Mouse (Mus musculus) embryonic facial prominence, embryonic 12.5 days (tissue): ENCODE measurements around the gene Kifc3. TPM values are rescaled to one million over a fixed set of nuclear protein-coding genes. Genes with fewer than 3 reads are reported as not detected.
A peak's percentile ranks its signal among the peaks of the same experiment; 100 is the strongest.

Source experiments
- ATAC-seq: fragments of 200-750 bp; cut with Nextera tagmentation; 2 replicates; pipeline ENCODE4 v1.8.0; 2017; ENCODE audit not compliant: insufficient number of reproducible peaks, insufficient read depth, low FRiP score, low TSS enrichment
- H3K27ac ChIP-seq: fragments of 300-500 bp; sonication (generic); 2 replicates; pipeline ENCODE4 v1.5.1; 2016; ENCODE audit warnings: mild to moderate bottlenecking
- H3K27me3 ChIP-seq: fragments of 300-500 bp; sonication (generic); 2 replicates; pipeline ENCODE4 v1.6.1; 2016; ENCODE audit warnings: mild to moderate bottlenecking, moderate library complexity
- H3K36me3 ChIP-seq: fragments of 300-500 bp; sonication (generic); 2 replicates; pipeline ENCODE4 v1.6.1; 2016; ENCODE audit warnings: mild to moderate bottlenecking
- H3K4me1 ChIP-seq: fragments of 300-500 bp; sonication (generic); 2 replicates; pipeline ENCODE4 v1.6.1; 2016
- H3K4me2 ChIP-seq: fragments of 300-500 bp; sonication (generic); replicated peaks from 2 replicates; pipeline ENCODE4 v1.6.1; 2016; ENCODE audit warnings: mild to moderate bottlenecking, moderate library complexity
- H3K4me3 ChIP-seq: fragments of 300-500 bp; sonication (generic); 2 replicates; pipeline ENCODE4 v1.5.1; 2016; ENCODE audit warnings: mild to moderate bottlenecking
- H3K9ac ChIP-seq: fragments of 300-500 bp; sonication (generic); 2 replicates; pipeline ENCODE4 v1.6.1; 2016; ENCODE audit warnings: mild to moderate bottlenecking, moderate library complexity
- H3K9me3 ChIP-seq: fragments of 300-500 bp; sonication (generic); 2 replicates; pipeline ENCODE4 v1.6.1; 2016; ENCODE audit warnings: mild to moderate bottlenecking, moderate library complexity
- WGBS: fragments of 180-500 bp; shearing (Covaris S2); methylation state at CpG from one replicate; pipeline ENCODE4 v1.1.7; 2016; 5-methylcytosine and 5-hydroxymethylcytosine counted together
- polyA plus RNA-seq: library from polyadenylated mRNA; unstranded; fragments of >200 nt; fragmentation: Nextera tagmentation; extraction: Ambion mirVana; gene quantifications from 2 replicates; pipeline ENCODE4 v1.2.1, GENCODE M21; 2016

Gene Kifc3
- polyA plus RNA-seq, 1 experiment from 2014 or later = 11.7 TPM

- Histone ChIP-seq H3K9me3 (no peaks in the 10 kb centered on the region), H3K9ac (no peak overlapping the region), H3K4me2 (peak overlapping the region; percentile 95; the same call in 1 of the 2 replicates), H3K4me1 (peaks cover 38% of the 10 kb centered on the region), H3K27me3 (peaks cover 18% of the 10 kb centered on the region), H3K4me3 (no peak overlapping the region), H3K36me3 (no peaks in the 10 kb centered on the region), H3K27ac (no peak overlapping the region)
- WGBS = 84% methylated on average over 1 of the region's 1 CpGs
- ATAC-seq = no peak
Observed at GRCm38 (mm10) chr8:95141026-95141425, 61.6 kb downstream of the Kifc3 start.

GRCm38 (mm10) chr8:95140555-95140954, 62.1 kb downstream of the Kifc3 start:
- Histone ChIP-seq H3K27ac (no peak overlapping the region), H3K36me3 (no peaks in the 10 kb centered on the region), H3K27me3 (peaks cover 18% of the 10 kb centered on the region), H3K4me1 (peaks cover 38% of the 10 kb centered on the region), H3K4me2 (no peak overlapping the region), H3K4me3 (no peak overlapping the region), H3K9ac (no peak overlapping the region), H3K9me3 (no peaks in the 10 kb centered on the region)
- 67% methylated on average over 5 of the region's 5 CpGs for WGBS
- ATAC-seq = no peak

- H3K36me3 ChIP-seq = no peaks in the 10 kb centered on the region; the same call in 1 of the 2 replicates
- no peak overlapping the region for H3K9ac ChIP-seq
- ATAC-seq = no peak
- H3K4me1 ChIP-seq = peaks cover 38% of the 10 kb centered on the region
- WGBS = 37% methylated on average over 1 of the region's 1 CpGs
- no peaks in the 10 kb centered on the region for H3K9me3 ChIP-seq
- peaks cover 18% of the 10 kb centered on the region for H3K27me3 ChIP-seq
- H3K4me3 ChIP-seq = no peak overlapping the region
- no peak overlapping the region for H3K4me2 ChIP-seq
- no peak overlapping the region for H3K27ac ChIP-seq
Observed at GRCm38 (mm10) chr8:95139051-95139365, 63.6 kb downstream of the Kifc3 start.

GRCm38 (mm10) chr8:95138341-95139050, 64.1 kb downstream of the Kifc3 start:
- peak overlapping the region; percentile 8; the same call in 1 of the 2 replicates for H3K27ac ChIP-seq
- ATAC-seq = no peak
- H3K36me3 ChIP-seq = no peaks in the 10 kb centered on the region; the same call in 1 of the 2 replicates
- H3K9ac ChIP-seq = no peak overlapping the region
- H3K9me3 ChIP-seq = no peaks in the 10 kb centered on the region
- 21% methylated on average over 6 of the region's 6 CpGs for WGBS
- peak overlapping the region; percentile 52 for H3K4me2 ChIP-seq
- peak overlapping the region; percentile 27; the same call in 1 of the 2 replicates for H3K4me3 ChIP-seq
- H3K27me3 ChIP-seq = peaks cover 18% of the 10 kb centered on the region
- peaks cover 38% of the 10 kb centered on the region for H3K4me1 ChIP-seq

GRCm38 (mm10) chr8:95137641-95138098, 64.9 kb downstream of the Kifc3 start:
- peak overlapping the region; percentile 27 for H3K4me3 ChIP-seq
- H3K9ac ChIP-seq = peak overlapping the region; percentile 28; the same call in 1 of the 2 replicates
- no peaks in the 10 kb centered on the region for H3K9me3 ChIP-seq
- H3K4me1 ChIP-seq = peaks cover 30% of the 10 kb centered on the region
- WGBS = 3% methylated on average over 28 of the region's 28 CpGs
- ATAC-seq = peak; percentile 52
- H3K27me3 ChIP-seq = peaks cover 18% of the 10 kb centered on the region
- no peaks in the 10 kb centered on the region; the same call in 1 of the 2 replicates for H3K36me3 ChIP-seq
- H3K27ac ChIP-seq = peak overlapping the region; percentile 8; the same call in 1 of the 2 replicates
- peak overlapping the region; percentile 52 for H3K4me2 ChIP-seq

- peak overlapping the region; percentile 52 for H3K4me2 ChIP-seq
- H3K36me3 ChIP-seq = no peaks in the 10 kb centered on the region; the same call in 1 of the 2 replicates
- peak overlapping the region; percentile 27 for H3K4me3 ChIP-seq
- peaks cover 18% of the 10 kb centered on the region for H3K27me3 ChIP-seq
- 0 out of 2 replicates have a peak, but pooled peaks have one; percentile 22 for ATAC-seq
- H3K4me1 ChIP-seq = peaks cover 28% of the 10 kb centered on the region
- H3K27ac ChIP-seq = no peak overlapping the region
- WGBS = 14% methylated on average over 12 of the region's 12 CpGs
- H3K9me3 ChIP-seq = no peaks in the 10 kb centered on the region
- 0 out of 2 replicates have a peak overlapping the region, but pooled peaks have one; percentile 28 for H3K9ac ChIP-seq
Observed at GRCm38 (mm10) chr8:95137201-95137600, 65.4 kb downstream of the Kifc3 start.

GRCm38 (mm10) chr8:95136218-95136617, 66.4 kb downstream of the Kifc3 start:
- H3K9me3 ChIP-seq = no peaks in the 10 kb centered on the region
- no peak overlapping the region for H3K27ac ChIP-seq
- 74% methylated on average over 3 of the region's 3 CpGs for WGBS
- H3K27me3 ChIP-seq = peaks cover 18% of the 10 kb centered on the region
- no peak overlapping the region for H3K9ac ChIP-seq
- no peak overlapping the region for H3K4me3 ChIP-seq
- H3K36me3 ChIP-seq = no peaks in the 10 kb centered on the region; the same call in 1 of the 2 replicates
- no peak for ATAC-seq
- H3K4me1 ChIP-seq = peaks cover 22% of the 10 kb centered on the region
- no peak overlapping the region for H3K4me2 ChIP-seq

- peaks cover 18% of the 10 kb centered on the region for H3K27me3 ChIP-seq
- H3K27ac ChIP-seq = no peak overlapping the region
- ATAC-seq = no peak
- H3K9ac ChIP-seq = no peak overlapping the region
- H3K4me3 ChIP-seq = no peak overlapping the region
- no peak overlapping the region for H3K4me2 ChIP-seq
- H3K36me3 ChIP-seq = no peaks in the 10 kb centered on the region; the same call in 1 of the 2 replicates
- H3K9me3 ChIP-seq = no peaks in the 10 kb centered on the region
- H3K4me1 ChIP-seq = peaks cover 18% of the 10 kb centered on the region
- WGBS = 56% methylated on average over 3 of the region's 3 CpGs
Observed at GRCm38 (mm10) chr8:95135242-95135641, 67.4 kb downstream of the Kifc3 start.

GRCm38 (mm10) chr8:95134186-95134585, 68.4 kb downstream of the Kifc3 start:
- Histone ChIP-seq H3K4me1 (peaks cover 18% of the 10 kb centered on the region), H3K36me3 (no peaks in the 10 kb centered on the region; the same call in 1 of the 2 replicates), H3K9ac (no peak overlapping the region), H3K27me3 (peaks cover 18% of the 10 kb centered on the region), H3K4me3 (no peak overlapping the region), H3K9me3 (no peaks in the 10 kb centered on the region), H3K4me2 (no peak overlapping the region), H3K27ac (no peak overlapping the region)
- 88% methylated on average over 2 of the region's 2 CpGs for WGBS
- no peak for ATAC-seq

GRCm38 (mm10) chr8:95131983-95132382, 70.6 kb downstream of the Kifc3 start:
- no peaks in the 10 kb centered on the region for H3K9me3 ChIP-seq
- no peak overlapping the region for H3K4me2 ChIP-seq
- no peaks in the 10 kb centered on the region; the same call in 1 of the 2 replicates for H3K4me1 ChIP-seq
- H3K4me3 ChIP-seq = no peak overlapping the region
- H3K36me3 ChIP-seq = no peaks in the 10 kb centered on the region; the same call in 1 of the 2 replicates
- 74% methylated on average over 5 of the region's 5 CpGs for WGBS
- no peak overlapping the region for H3K9ac ChIP-seq
- H3K27me3 ChIP-seq = peaks cover 9% of the 10 kb centered on the region
- no peak overlapping the region for H3K27ac ChIP-seq
- no peak for ATAC-seq

- Histone ChIP-seq H3K4me2 (no peak overlapping the region), H3K4me1 (no peaks in the 10 kb centered on the region), H3K4me3 (no peak overlapping the region), H3K27me3 (no peaks in the 10 kb centered on the region), H3K27ac (no peak overlapping the region), H3K36me3 (peaks cover 4% of the 10 kb centered on the region; the same call in 1 of the 2 replicates), H3K9me3 (no peaks in the 10 kb centered on the region), H3K9ac (no peak overlapping the region)
- WGBS = 40% methylated on average over 15 of the region's 15 CpGs
- ATAC-seq = no peak
Observed at GRCm38 (mm10) chr8:95130966-95131537, 71.6 kb downstream of the Kifc3 start.
